Mouse (Mus musculus) limb, embryonic 12.5 days (tissue): ENCODE measurements at regions not wholly inside any gene's neighbourhood (a gene's known extent, or its start where the extent isn't known, plus 50 kb on each side); places are given as distances from the start of the nearest gene placed in this dataset.

Experiments used
- ATAC-seq: fragments of 200-750 bp; cut with Nextera tagmentation; 2 replicates; pipeline ENCODE4 v1.8.0; 2017; ENCODE audit warnings: low read depth, moderate TSS enrichment; ENCODE audit not compliant: insufficient number of reproducible peaks, insufficient read depth, low FRiP score, low TSS enrichment
- H3K27ac ChIP-seq: fragments of 300-500 bp; sonication (generic); 2 replicates; pipeline ENCODE4 v1.5.1; 2016; ENCODE audit warnings: mild to moderate bottlenecking, moderate library complexity
- H3K27me3 ChIP-seq: fragments of 300-500 bp; sonication (generic); 2 replicates; pipeline ENCODE4 v1.6.1; 2016; ENCODE audit warnings: mild to moderate bottlenecking, moderate library complexity
- H3K36me3 ChIP-seq: fragments of 300-500 bp; sonication (generic); 2 replicates; pipeline ENCODE4 v1.6.1; 2016; ENCODE audit warnings: mild to moderate bottlenecking, moderate library complexity
- H3K4me1 ChIP-seq: fragments of 300-500 bp; sonication (generic); replicated peaks from 2 replicates; pipeline ENCODE4 v1.6.1; 2016
- H3K4me2 ChIP-seq: fragments of 300-500 bp; sonication (generic); 2 replicates; pipeline ENCODE4 v1.6.1; 2016; ENCODE audit warnings: mild to moderate bottlenecking, moderate library complexity
- H3K4me3 ChIP-seq: fragments of 300-500 bp; sonication (generic); replicated peaks from 2 replicates; pipeline ENCODE4 v1.5.1; 2016; ENCODE audit warnings: mild to moderate bottlenecking
- H3K9ac ChIP-seq: fragments of 300-500 bp; sonication (generic); replicated peaks from 2 replicates; pipeline ENCODE4 v1.6.1; 2016; ENCODE audit warnings: mild to moderate bottlenecking, moderate library complexity
- H3K9me3 ChIP-seq: fragments of 300-500 bp; sonication (generic); 2 replicates; pipeline ENCODE4 v1.6.1; 2016; ENCODE audit warnings: mild to moderate bottlenecking, moderate library complexity
- WGBS: fragments of 180-500 bp; shearing (Covaris S2); methylation state at CpG from one replicate; pipeline ENCODE4 v1.1.7; 2016; 5-methylcytosine and 5-hydroxymethylcytosine counted together

DNA sequence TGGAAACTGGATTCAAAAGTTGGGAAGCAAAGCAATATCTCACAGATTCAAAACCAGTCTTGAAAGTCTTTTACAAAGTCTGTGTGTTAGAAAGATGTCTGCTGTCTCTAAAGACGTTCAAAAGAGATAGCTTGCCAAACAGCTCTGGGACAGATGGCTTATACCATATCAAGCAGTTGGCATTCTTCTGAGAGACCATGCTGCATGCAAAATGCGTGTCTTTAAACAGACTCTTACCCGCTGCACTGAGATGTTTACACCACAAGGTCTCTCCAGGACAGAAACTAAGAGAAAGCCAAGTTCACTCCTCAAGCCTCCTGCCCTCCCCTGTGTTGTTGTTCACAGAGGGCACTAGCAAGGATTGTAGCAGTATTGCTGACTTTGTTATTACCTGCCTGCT, 127.5 kb upstream of the Tmtc1 start:
- Histone ChIP-seq H3K9ac (no peak overlapping the region), H3K4me2 (no peak overlapping the region), H3K27me3 (no peaks in the 10 kb centered on the region), H3K27ac (no peak overlapping the region), H3K36me3 (no peaks in the 10 kb centered on the region), H3K9me3 (no peaks in the 10 kb centered on the region), H3K4me3 (no peak overlapping the region), H3K4me1 (no peaks in the 10 kb centered on the region)
- ATAC-seq, result no peak
- 83% methylated on average over 3 of the region's 3 CpGs for WGBS

DNA sequence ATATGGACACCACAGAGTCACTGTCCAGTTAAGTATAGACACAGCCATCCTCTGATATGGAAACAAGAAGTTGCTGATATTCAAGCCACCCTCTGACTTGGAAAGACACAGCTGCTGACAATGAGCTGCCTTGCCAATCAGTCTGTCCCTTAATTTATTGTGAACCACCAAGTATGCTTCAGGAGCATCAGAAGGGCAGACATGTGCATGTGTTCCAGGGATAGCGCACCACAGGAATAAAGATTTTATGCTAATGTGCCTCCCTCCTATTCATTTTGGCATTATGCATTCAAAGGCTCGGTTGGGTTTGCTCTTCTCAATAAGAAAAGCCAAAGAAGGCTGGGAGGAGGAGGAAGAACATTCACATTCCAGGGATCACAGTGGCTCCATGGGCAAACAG, 120.0 kb upstream of the Tmtc1 start:
- H3K4me2 ChIP-seq, result no peak overlapping the region
- H3K9ac ChIP-seq, result no peak overlapping the region
- WGBS, result 84% methylated on average over 2 of the region's 2 CpGs
- H3K4me3 ChIP-seq, result no peak overlapping the region
- no peaks in the 10 kb centered on the region for H3K27me3 ChIP-seq
- H3K9me3 ChIP-seq, result no peaks in the 10 kb centered on the region
- no peaks in the 10 kb centered on the region for H3K4me1 ChIP-seq
- H3K36me3 ChIP-seq, result no peaks in the 10 kb centered on the region
- no peak for ATAC-seq
- no peak overlapping the region for H3K27ac ChIP-seq

DNA sequence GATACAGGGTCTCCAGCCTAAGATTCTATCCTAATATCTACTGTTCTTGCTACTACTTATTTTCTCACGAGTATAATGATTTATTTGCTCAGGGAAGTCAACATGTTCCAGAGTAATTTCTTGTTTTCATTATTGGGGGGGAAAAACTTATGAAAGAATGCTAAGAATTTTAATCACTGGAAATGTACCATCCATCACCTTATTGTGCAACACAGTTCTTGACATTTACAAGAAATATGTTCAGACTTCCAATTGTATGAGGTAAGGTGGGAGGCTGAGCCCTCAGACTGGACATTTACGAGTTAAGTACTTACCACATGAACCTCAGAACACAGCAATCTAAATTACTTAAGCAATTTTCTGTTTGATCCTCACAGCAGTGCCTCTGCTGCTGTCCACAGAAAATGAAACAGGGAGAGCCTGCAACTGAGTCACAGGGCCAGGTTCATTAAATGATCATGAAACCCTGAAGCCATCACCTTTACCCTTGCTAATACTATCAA, 118.1 kb upstream of the Tmtc1 start:
- whole genome bisulfite sequencing, result 33% methylated on average over 2 of the region's 2 CpGs
- Histone ChIP-seq H3K27ac (no peak overlapping the region), H3K4me3 (no peak overlapping the region), H3K9me3 (no peaks in the 10 kb centered on the region), H3K4me2 (no peak overlapping the region), H3K9ac (no peak overlapping the region), H3K27me3 (no peaks in the 10 kb centered on the region), H3K4me1 (no peaks in the 10 kb centered on the region), H3K36me3 (no peaks in the 10 kb centered on the region)
- no peak for ATAC-seq

DNA sequence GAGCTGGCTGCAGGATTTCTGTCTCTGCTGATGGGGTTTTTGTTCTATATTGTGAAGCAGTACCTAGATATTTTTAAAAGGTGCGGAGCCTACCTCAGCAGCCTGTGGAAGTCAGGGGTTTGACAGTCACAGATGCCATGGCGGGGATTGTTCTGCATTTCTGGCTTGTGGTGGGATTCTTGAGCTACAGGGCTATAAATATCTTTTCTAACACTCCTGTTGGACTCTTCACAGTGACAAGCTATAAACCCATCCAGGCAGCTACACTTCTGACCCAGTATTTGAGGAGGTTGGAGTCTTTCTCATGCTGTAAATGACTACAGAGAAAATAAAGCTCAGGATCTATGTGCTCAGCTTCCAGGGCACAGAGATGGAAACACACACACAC, 112.3 kb upstream of the Tmtc1 start:
- H3K9me3 ChIP-seq, result no peaks in the 10 kb centered on the region
- no peaks in the 10 kb centered on the region for H3K27me3 ChIP-seq
- ATAC-seq, result no peak
- H3K4me3 ChIP-seq, result no peak overlapping the region
- H3K27ac ChIP-seq, result no peak overlapping the region
- H3K4me1 ChIP-seq, result 0 out of 2 replicates have a peak, but pooled peaks cover 3% of the 10 kb centered on the region
- H3K4me2 ChIP-seq, result no peak overlapping the region
- no peak overlapping the region for H3K9ac ChIP-seq
- WGBS, result 54% methylated on average over 2 of the region's 2 CpGs
- no peaks in the 10 kb centered on the region for H3K36me3 ChIP-seq

DNA sequence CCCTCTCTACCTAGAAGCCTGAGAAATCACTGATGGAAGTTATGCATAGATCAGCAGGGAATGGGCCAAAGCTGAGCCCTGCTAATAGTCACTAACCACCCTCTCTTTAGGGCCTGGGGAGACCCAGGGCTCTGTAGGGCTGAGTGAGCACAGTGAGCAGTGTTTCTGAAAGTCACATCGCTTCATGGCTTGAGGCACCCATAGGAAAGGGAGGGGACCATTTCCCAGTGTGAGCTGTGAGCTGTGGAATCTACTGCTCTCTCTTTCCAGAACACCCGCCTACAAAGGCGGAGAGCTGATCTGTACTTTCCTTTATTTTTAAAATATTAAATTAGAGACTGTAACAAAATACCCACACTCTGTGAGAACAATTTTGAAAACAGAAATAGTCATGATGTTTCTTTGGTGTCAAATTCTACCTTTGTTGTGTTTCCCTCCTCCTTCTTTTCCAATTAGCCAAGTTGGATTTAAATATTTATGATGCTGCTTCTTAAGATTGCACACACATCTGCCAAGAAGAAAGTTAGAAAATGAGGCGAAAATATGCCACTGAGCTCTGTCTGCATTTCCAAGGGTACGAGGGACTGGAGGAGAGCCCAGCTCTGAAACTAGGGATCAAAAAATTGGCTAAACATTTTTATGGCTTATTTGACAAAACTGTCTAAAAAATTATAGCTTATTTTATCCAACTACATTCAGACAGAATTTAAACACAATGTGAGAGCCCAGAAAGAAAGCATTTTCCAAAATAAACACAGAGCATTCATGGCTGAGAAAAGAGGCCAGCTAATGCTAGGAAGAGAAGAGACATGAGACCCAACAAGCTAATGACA, 111.7 kb upstream of the Tmtc1 start:
- Histone ChIP-seq H3K9ac (no peak overlapping the region), H3K9me3 (no peaks in the 10 kb centered on the region), H3K27me3 (no peaks in the 10 kb centered on the region), H3K4me2 (no peak overlapping the region), H3K4me1 (0 out of 2 replicates have a peak, but pooled peaks cover 3% of the 10 kb centered on the region), H3K36me3 (no peaks in the 10 kb centered on the region), H3K4me3 (no peak overlapping the region), H3K27ac (no peak overlapping the region)
- 82% methylated on average over 5 of the region's 5 CpGs for WGBS
- ATAC-seq, result no peak

DNA sequence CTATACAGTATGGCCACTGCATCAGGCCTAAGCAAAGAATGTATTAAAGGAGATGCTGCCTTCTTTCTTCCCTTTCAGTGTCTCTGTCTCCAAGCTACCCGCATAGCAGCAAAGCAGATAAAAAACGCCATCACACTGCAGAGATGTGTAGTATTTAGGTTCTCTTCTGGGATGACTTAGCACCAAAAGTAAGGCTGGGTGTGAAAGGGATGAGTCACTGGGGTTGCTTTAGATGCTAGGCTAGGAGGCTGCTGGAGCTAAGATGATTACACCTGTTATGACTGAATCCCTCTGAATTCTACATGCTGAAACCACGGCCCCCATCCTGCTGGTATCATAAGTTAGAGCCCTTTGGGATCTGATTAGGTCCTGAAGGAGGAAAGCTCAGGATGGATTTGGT, 110.3 kb upstream of the Tmtc1 start:
- Histone ChIP-seq H3K4me2 (no peak overlapping the region), H3K4me3 (no peak overlapping the region), H3K27ac (no peak overlapping the region), H3K9me3 (no peaks in the 10 kb centered on the region), H3K36me3 (no peaks in the 10 kb centered on the region), H3K4me1 (0 out of 2 replicates have a peak, but pooled peaks cover 3% of the 10 kb centered on the region), H3K27me3 (no peaks in the 10 kb centered on the region), H3K9ac (no peak overlapping the region)
- WGBS, result 93% methylated on average over 3 of the region's 3 CpGs
- no peak for ATAC-seq

DNA sequence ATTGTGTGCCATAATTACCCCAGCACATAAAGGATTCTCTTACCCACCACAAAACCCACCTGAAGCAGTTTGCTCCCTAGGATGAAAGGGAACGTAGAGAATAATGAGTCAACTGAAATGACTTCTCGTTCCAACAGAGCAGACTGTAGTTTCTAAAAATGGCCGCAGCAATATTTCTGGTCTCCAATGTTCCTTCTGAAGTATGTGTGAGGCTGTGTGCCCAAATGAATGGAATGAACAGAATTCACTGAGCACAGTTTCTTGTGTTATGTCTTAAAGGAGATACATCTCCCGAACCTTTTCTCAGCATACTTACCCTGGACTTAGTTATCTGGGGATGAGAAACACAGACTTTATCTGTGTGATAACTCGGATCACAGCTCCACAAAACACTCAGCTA, 109.4 kb upstream of the Tmtc1 start:
- Histone ChIP-seq H3K27ac (no peak overlapping the region), H3K4me1 (0 out of 2 replicates have a peak, but pooled peaks cover 3% of the 10 kb centered on the region), H3K9ac (no peak overlapping the region), H3K4me3 (no peak overlapping the region), H3K36me3 (no peaks in the 10 kb centered on the region), H3K9me3 (no peaks in the 10 kb centered on the region), H3K4me2 (no peak overlapping the region), H3K27me3 (no peaks in the 10 kb centered on the region)
- no peak for ATAC-seq
- 82% methylated on average over 5 of the region's 5 CpGs for WGBS

DNA sequence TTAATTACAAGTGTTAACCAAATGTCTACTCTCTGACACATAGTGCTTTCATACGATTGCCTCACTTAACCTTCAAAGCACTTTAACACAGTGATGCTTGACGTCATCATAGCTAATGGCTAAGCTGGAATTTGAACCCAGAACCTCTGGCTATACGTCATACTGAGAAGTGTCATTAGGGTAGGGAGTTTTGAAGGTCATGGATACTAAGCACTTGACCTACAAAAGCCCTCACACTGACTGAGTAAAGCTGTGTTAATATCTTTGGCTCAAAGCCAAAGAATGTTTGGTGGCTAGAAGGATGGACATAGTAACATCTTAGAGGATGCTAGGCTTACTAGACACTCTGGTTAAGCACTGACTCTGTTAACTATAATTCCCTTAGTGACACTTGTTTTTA, 106.9 kb upstream of the Tmtc1 start:
- no peak overlapping the region for H3K4me2 ChIP-seq
- no peak overlapping the region for H3K9ac ChIP-seq
- H3K4me3 ChIP-seq, result no peak overlapping the region
- H3K9me3 ChIP-seq, result no peaks in the 10 kb centered on the region
- no peaks in the 10 kb centered on the region for H3K36me3 ChIP-seq
- 54% methylated on average over 3 of the region's 3 CpGs for WGBS
- no peak overlapping the region for H3K27ac ChIP-seq
- H3K27me3 ChIP-seq, result no peaks in the 10 kb centered on the region
- no peaks in the 10 kb centered on the region for H3K4me1 ChIP-seq
- no peak for ATAC-seq

DNA sequence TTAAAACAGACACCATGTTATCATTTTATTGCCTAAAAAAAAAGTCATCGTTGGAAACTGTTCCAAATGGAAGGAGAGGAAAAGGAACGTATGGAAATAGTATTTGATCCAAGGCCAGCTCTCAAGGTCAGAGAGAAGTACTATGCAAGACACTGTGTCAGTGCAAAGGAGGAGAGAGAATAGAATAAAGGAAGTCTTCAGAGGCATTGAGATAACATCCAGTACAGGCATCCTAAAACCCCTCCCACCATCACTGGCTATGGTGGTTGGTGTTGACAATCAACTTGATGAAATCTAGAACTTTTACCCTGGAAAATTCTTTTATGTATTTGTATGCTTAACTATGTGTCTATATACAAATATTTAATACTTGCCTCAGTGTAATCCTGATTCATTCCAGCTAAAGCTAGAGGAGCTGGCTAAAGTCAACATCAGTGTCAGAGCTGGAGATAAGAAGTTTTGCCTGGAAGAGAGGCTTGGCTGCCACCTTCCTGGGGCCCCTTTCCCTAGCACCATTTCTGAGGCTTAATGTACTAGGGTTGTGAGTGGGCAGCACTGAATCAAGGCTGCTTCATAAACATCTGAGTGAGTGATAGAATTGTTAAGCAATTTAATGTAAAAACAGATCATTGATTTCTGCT, 104.1 kb upstream of the Tmtc1 start:
- no peaks in the 10 kb centered on the region for H3K4me1 ChIP-seq
- no peak for ATAC-seq
- no peak overlapping the region for H3K4me2 ChIP-seq
- H3K9ac ChIP-seq, result no peak overlapping the region
- H3K4me3 ChIP-seq, result no peak overlapping the region
- no peak overlapping the region for H3K27ac ChIP-seq
- H3K27me3 ChIP-seq, result no peaks in the 10 kb centered on the region
- H3K36me3 ChIP-seq, result no peaks in the 10 kb centered on the region
- 76% methylated on average over 2 of the region's 2 CpGs for WGBS
- H3K9me3 ChIP-seq, result no peaks in the 10 kb centered on the region

DNA sequence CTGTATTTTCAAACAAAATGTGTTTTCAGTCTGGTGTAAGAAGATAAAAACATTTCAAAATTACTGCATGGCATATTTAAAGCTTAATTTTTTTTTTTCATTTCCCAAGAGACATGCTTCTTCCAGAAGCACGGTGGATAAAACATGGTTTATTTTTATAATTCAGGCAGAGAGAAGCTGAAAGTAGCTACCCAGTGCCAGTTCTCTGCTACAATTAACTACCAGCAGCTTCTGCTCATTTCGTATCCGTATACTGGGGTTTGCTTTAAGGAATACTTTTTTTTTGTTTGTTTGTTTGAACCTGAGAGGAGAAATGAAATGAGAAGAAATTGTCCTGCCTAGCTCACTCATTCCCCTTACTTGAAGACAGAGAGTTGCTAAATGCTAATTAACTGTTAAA, 98.9 kb upstream of the Tmtc1 start:
- Histone ChIP-seq H3K36me3 (no peaks in the 10 kb centered on the region), H3K9me3 (no peaks in the 10 kb centered on the region), H3K4me1 (no peaks in the 10 kb centered on the region), H3K27ac (no peak overlapping the region), H3K9ac (no peak overlapping the region), H3K27me3 (no peaks in the 10 kb centered on the region), H3K4me3 (no peak overlapping the region), H3K4me2 (no peak overlapping the region)
- no peak for ATAC-seq
- WGBS, result 79% methylated on average over 3 of the region's 3 CpGs

DNA sequence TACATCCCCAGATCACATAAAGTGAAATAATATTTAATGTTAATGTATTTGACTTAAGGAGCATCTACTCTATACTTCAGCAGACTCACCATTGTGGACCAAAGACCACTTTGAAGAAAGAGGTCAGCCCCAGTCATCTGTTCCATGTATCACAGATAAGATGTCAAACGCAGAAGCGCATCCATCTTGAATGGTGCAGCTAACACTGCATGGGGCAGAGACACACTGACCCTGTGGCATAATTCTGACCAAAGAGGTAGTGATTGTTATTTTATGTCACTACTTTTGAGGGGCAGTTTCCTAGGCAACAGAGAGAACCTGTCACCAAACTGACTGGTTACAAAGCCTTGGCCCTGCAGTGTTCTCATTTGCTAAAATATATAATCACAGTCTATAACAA, 97.8 kb upstream of the Tmtc1 start:
- no peak overlapping the region for H3K4me3 ChIP-seq
- no peak for ATAC-seq
- no peak overlapping the region for H3K27ac ChIP-seq
- 93% methylated on average over 2 of the region's 2 CpGs for WGBS
- H3K36me3 ChIP-seq, result no peaks in the 10 kb centered on the region
- H3K27me3 ChIP-seq, result no peaks in the 10 kb centered on the region
- H3K9me3 ChIP-seq, result no peaks in the 10 kb centered on the region
- H3K9ac ChIP-seq, result no peak overlapping the region
- H3K4me2 ChIP-seq, result no peak overlapping the region
- no peaks in the 10 kb centered on the region for H3K4me1 ChIP-seq
